Mouse (Mus musculus) B cell, adult 2 months (primary cell): Measurements from ENCODE around the gene Syne4.

Source experiments
- DNase-seq, 2 experiments: peaks; one replicate each; pipeline ENCODE4 v3.0.0; 2022

Syne4 gene

GRCm38 (mm10) chr7:30297266-30297665, 17.3 kb upstream of the Syne4 start:
- DNase-seq, result no peak

- peak; percentile 67 to 72 for DNase-seq
Observed at GRCm38 (mm10) chr7:30300914-30301313, 13.7 kb upstream of the Syne4 start.

DNA sequence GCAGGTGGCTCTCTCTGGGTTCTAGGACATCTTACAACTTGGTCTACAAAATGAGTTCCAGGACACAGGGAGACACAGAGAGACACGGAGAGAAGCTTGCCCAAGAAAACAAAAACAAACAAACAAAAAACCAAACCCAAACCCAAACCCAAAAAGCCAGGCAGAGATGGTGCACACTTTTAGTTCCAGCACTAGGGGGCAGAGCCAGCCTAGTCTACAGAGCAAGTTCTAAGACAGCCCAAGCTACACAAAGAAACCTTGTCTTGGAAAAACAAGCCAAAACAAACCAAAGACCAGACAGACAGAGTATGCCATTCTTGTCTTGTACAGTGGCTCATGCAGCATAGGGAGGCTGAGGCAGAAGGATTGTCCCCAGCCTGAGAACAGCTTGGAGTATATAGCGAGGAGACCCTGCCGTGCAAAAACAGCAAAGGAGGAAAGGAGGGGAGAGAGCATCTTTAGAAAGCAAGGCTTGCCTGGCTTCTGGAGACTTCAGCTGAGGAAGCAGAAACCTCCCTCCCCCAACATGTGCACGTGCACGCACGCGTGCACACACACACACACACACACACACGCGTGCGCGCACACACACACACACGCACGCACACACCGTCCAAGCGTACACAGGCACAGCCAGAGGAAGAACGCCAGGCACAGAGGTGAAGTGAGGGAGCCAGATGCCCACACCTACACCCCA, 8.4 kb upstream of the Syne4 start:
- DNase-seq, result peak; percentile 24 to 38

DNA sequence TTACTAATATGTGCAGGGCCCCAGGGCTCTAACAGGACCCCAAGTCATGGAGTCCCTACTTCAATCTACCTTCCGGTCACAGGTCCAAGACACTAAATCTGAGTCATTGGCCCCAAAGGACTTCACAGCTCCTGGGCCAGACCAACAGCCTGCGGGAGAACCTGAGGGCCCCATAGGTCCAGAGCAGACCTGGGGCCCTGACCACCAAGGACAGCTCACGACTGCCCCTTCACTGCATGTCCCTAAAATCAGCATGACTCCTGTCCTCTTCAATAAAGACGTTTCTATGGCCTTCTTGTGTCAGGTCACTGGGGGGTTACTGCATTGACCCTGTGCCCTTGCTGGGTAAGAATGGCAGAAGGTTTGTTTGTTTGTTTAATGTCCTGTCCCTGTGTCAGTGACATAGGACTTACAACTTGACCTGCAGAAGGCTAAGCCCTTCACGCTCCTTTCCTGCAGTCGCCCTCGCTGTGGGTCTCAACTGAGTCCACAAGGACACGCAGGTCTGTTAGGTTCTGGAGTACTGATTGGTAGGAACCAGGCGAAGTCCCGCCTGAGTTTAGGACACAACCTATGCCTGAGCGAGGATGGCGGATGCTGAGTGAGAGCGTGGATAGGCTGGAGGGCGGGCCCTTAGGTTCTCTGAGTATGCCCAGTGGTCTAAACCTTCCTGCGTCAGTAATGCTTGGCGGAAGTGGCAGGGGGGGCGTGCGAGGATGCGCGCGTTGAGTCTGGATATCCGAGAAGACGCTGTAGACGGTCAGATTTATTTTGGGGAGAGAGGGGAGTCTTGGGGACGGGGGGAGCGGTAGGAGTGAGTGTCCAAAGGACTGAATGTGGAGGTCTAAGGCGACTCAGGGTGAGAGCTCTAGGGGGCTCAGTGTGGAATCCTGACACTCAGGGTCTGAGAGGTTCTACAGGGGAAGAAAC, 6.3 kb upstream of the Syne4 start, which contains the start of gene Alkbh6:
Gene Alkbh6 (plus strand): TSS at position 642 of the 930 bp plus-strand sequence.
- peak; percentile 91 to 94 for DNase-seq

- DNase-seq, result no peak
Observed at GRCm38 (mm10) chr7:30309395-30310129, 5.0 kb upstream of the Syne4 start.

- no peak for DNase-seq
Observed at GRCm38 (mm10) chr7:30310136-30310535, 4.5 kb upstream of the Syne4 start.

- DNase-seq, result no peak
Observed at GRCm38 (mm10) chr7:30313666-30314320, 814 bp upstream of the Syne4 start.

GRCm38 (mm10) chr7:30315559-30316529, 1.2 kb downstream of the Syne4 start:
- no peak for DNase-seq

- DNase-seq, result no peak
Observed at GRCm38 (mm10) chr7:30318142-30318541, 3.5 kb downstream of the Syne4 start.

DNA sequence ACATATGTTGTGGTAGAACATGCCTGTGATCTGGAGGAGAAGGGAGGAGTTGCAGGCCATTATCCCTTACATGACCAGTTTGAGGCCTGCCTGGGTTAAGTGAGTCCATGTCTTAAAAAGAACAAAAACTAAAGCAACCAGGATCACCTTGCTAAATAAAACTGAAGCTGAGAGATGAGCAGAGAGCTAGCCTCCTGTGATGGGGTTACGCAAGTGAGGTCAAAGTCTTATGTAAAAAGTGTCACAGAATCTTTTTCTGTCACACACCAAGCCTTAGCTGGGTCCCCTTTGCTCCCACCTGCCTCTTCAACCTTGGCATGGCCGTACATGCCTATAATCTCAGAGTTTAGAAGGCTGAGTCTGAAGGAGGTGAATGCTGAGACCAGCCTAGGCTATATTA, 6.3 kb downstream of the Syne4 start:
- DNase-seq, result no peak

- peak; percentile 79 to 80 for DNase-seq
Observed at GRCm38 (mm10) chr7:30321539-30322284, 7.1 kb downstream of the Syne4 start, which contains the start of gene E130208F15Rik. Gene E130208F15Rik (plus strand): TSS chr7:30321740.

GRCm38 (mm10) chr7:30322285-30322667, 7.7 kb downstream of the Syne4 start:
- peak; percentile 92 to 94 for DNase-seq

DNA sequence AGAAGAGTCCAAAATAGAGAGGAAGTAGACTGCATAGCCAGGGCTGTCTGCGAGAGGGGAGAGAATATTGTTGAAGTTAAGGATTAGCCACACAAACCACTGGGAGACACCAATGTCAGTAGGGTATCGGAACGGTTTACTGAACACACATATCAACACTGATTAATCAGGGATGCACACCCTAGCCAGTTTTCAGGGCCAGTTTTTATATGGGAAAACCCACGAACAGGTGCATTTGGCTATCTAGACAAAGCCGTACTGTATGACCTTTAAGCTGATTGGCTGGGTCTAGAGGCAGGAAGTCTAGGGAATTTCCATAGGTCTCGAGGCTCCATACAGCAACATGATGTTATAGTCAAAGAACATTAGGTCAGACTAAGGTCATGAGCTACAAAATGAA, 8.3 kb downstream of the Syne4 start:
- DNase-seq, result peak; percentile 56 to 61

DNA sequence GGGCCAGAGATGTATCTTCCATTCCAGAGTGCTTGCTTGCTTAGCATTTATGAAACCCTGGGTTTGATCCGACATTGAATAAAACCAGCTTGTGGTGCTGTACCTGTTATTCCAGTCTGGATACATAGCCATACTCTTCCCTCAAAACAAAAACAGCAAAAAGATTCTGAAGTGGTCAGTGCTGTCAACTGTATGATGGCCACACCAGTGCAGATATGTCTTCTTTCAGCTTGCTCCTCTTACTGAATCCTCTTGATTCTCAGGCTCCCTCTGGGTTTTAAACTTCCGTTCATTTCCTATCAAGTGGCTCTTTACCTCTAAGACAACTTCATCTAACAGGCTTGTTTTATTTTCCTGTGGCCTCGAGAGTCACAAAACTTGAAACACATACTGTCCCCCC, 9.2 kb downstream of the Syne4 start, which contains the start of gene Sdhaf1:
Gene Sdhaf1 (minus strand): TSS at position 101 of the 400 bp plus-strand sequence.
- DNase-seq, result no peak

- DNase-seq, result no peak
Observed at GRCm38 (mm10) chr7:30324300-30324944, 9.8 kb downstream of the Syne4 start.

DNA sequence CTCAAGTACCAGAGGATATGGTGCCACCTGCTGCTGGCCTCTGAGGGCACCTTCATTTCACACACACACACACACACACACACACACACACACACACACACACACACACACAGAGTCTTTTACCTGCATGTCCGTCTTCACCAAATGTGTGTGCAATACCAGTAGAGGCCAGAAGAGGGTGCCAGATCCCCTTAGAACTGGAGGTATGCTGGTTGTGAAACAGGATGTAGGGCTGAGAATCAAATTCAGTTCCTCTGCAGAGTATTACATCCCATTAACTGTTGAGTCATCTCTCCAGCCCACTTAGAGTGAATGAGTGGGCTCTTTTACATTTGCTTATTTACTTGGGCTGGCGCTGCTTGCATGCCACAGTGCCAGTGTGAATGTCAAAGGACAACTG, 10.8 kb downstream of the Syne4 start:
- peak; percentile 89 to 90 for DNase-seq

DNA sequence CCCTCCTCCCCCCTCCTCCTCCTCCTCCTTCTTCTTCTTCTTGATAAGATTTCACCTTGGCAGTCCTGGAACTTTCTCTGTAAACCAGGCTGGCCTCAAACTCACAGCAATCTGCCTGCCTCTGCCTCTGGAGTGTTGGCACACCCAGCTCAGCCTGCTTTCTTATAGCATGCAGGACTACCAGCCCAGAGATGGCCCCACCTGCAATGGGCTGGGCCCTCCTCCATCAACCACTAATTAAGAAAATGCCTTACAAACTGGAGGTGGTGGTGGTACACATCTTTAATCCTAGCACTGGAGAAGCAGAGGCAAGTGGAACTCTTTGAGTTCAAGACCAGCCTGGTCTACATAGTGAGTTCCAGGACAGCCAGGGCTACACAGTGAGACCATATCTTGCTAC, 11.8 kb downstream of the Syne4 start:
- no peak for DNase-seq

DNA sequence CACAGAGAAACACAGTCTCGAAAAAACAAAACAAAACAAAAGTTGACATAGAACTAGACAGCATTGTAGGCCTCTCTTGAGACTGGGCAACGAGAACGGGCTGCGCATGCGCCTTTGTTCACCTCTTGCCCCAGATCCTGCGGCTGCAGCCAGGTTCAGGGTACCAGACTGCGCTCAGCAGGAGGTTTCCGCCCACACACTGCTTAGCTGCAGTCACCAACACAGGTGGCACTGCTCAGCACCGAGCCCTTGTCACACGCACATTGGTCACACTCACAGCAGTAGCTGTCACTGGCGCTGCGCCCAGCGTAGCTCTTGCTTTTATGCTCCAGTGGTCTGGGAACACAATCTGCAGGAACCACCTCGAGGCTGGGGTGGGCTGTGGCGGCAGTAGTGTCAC, 12.5 kb downstream of the Syne4 start:
- peak; percentile 38 to 47 for DNase-seq

GRCm38 (mm10) chr7:30328379-30328778, 13.8 kb downstream of the Syne4 start:
- no peak for DNase-seq

DNA sequence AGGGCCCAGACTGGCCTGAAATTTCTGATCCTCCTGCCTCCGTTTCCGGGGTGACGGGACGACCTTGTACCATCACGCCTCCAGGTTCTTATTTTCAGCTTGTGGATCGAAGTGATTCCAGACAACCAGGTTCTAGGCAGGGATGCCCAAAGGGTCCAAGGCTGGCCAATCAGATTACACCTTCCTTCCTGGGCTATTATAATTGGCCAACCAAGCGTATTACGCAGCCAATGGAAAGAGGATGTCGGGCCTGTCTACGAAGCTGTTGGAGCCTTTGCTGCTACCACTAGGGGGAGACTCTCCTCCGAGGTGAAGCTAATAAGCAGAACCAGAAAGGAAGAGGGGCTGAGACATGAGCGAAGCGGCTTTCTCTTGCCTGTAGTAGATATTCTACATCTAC, 17.3 kb downstream of the Syne4 start:
- DNase-seq, result peak; percentile 84 to 88
